ENCODE assay signal across 14 mouse cellular contexts in the genomic region with DNA sequence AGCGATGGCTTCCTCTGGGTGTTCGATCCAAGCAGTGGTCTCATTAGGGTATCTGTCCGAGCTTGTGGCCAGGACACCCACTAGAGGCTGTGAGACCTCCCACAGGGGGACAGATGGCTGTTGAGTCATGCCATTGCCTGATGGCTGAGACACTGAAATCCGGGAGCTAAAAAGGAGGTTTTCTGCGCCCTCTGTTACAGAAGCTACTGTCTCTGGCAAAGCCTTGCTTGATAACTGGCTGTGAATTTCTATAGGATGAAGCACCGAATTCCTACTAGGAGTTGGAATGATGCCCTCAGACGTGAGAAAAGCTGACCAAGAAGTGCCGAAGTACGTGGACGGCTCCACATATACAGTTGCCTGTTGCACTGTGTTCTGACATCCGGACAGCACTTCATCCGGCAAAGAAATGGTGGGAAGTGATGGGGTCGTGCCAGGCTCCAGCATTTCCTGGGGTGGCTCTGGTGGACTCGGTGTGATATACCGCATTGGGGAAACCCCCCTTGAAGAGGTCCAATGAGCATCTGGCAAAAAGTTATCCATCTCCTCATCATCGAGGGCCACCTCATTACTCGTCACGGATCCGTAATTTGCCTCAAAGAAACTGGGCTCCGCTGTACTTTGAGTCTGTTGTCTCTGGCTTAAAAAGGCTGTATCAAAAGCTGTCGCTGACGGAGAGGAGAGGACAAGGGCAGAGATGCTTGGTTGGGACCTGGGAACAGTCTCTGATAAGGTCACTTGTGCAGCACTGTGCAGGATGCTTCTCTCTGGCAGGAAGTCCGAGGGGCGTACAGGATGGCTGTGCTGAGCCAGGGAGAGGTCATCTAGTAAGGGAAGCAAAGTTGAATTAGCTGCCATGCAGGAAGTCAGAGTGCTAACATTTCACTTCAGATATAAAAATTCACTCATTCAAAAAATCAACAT. TPM values are rescaled to one million over a fixed set of nuclear protein-coding genes. Genes with fewer than 3 reads are reported as not detected.
DNase-seq lines count a peak whose midpoint lies in the region.
"Had no signal": no experiment of that assay in that cellular context is flagged by ENCODE, and none has a peak within 500 bp of the region (broad histone marks: within the 10 kb centered on the region; RNA-seq: fewer than 3 reads in every experiment).

No protein-coding gene starts in this region.

- DNase-seq in heart, embryonic 10.5 days (ENCODE audit: low spot score), result no peak
- no peak for DNase-seq in heart, postnatal 4 days
- peak; percentile 57 for DNase-seq in layer of hippocampus, adult 9-11 months
- no peak for DNase-seq in layer of hippocampus, postnatal 25 days (ENCODE audit: extremely low spot score in 1 of 2, low spot score in 1 of 2)
- peak; percentile 86 for DNase-seq in cerebellum, adult 8-10 months
- DNase-seq in left cerebral cortex, adult 9 months (ENCODE audit: low spot score in 2 of 2), result peak; percentile 56 to 71
- DNase-seq in spleen, postnatal 36 days (ENCODE audit: low spot score in 2 of 2), result no peak
- DNase-seq in thymus, postnatal 14 days, result no peak
- DNase-seq: adrenal gland, postnatal 14 days had no signal

- peaks cover 24% of the 10 kb centered on the region; the same call in 1 of the 2 replicates for H3K4me1 ChIP-seq in heart, embryonic 10.5 days
- H3K4me1 ChIP-seq: forebrain, embryonic 12.5 days; midbrain, embryonic 15.5 days had no signal

- H3K27ac ChIP-seq in heart, embryonic 10.5 days, result 0 out of 2 replicates have a peak overlapping the region, but pooled peaks have one; percentile 11
- H3K27ac ChIP-seq: forebrain, embryonic 12.5 days; hindbrain, embryonic 14.5 days; limb, embryonic 12.5 days; macrophage; midbrain, embryonic 15.5 days had no signal

- H3K27me3 ChIP-seq in heart, embryonic 10.5 days (ENCODE audit: insufficient read depth, poor library complexity, severe bottlenecking), result no peaks in the 10 kb centered on the region
- H3K27me3 ChIP-seq: forebrain, embryonic 12.5 days; limb, embryonic 12.5 days; midbrain, embryonic 15.5 days had no signal

- H3K9me3 ChIP-seq in heart, embryonic 10.5 days, result no peaks in the 10 kb centered on the region
- H3K9me3 ChIP-seq: forebrain, embryonic 12.5 days; limb, embryonic 12.5 days; midbrain, embryonic 15.5 days had no signal

- peaks cover 24% of the 10 kb centered on the region for H3K36me3 ChIP-seq in heart, embryonic 10.5 days

- H3K4me3 ChIP-seq in heart, embryonic 10.5 days, result no peak overlapping the region
- H3K4me3 ChIP-seq: forebrain, embryonic 12.5 days; limb, embryonic 12.5 days; midbrain, embryonic 15.5 days had no signal

- 80% methylated on average over 24 of the region's 24 CpGs for WGBS in heart, embryonic 10.5 days

RNA-seq across cellular contexts. Expression of gene D630045J12Rik, which starts 57.3 kb away (rescaled TPM):
- polyA plus RNA-seq in heart, embryonic 10.5 days (2016; fragmentation: Nextera tagmentation; extraction: Ambion mirVana), result 2.2 and 5.0 TPM in 2 replicates
- 1 to 10 TPM; 3.7 to 3.9 TPM for total RNA-seq in heart, postnatal 4 days (2021)
- total RNA-seq in layer of hippocampus, postnatal 25 days (2021), result 10 to 100 TPM; 33.2 to 43.0 TPM

Comparison
In these comparisons a context has a peak if more than half of its experiments do, and no peak if none do; other contexts are left out.
1. DNase-seq: peak in layer of hippocampus, adult 9-11 months (single experiment), cerebellum, adult 8-10 months (single experiment) and left cerebral cortex, adult 9 months (2 of 2); none in heart, embryonic 10.5 days (single experiment), heart, postnatal 4 days (single experiment), layer of hippocampus, postnatal 25 days (0 of 2), spleen, postnatal 36 days (0 of 2) and thymus, postnatal 14 days (single experiment).
2. RNA of gene D630045J12Rik, which starts 57.3 kb away (total RNA-seq): 33.2 to 43.0 TPM in layer of hippocampus, postnatal 25 days; 3.7 to 3.9 TPM in heart, postnatal 4 days; every median in the first group is over 4 times any median in the second.